Comparison of ENCODE assay signal across 26 mouse cellular contexts in genomic region chr11:46753662-46754061, GRCm38 (mm10). TPM values are rescaled to one million over a fixed set of nuclear protein-coding genes. Genes with fewer than 3 reads are reported as not detected.
DNase-seq lines count a peak whose midpoint lies in the region; ATAC-seq and TF ChIP-seq lines count a peak whose summit lies in the region.
"Had no signal": no experiment of that assay in that cellular context is flagged by ENCODE, and none has a peak within 500 bp of the region (broad histone marks: within the 10 kb centered on the region; RNA-seq: fewer than 3 reads in every experiment).

No protein-coding gene starts in this region.

- 25% methylated on average over 2 of the region's 2 CpGs for WGBS in lung, embryonic 14.5 days
- WGBS in thymus, adult 2 months, result 64% methylated on average over 2 of the region's 2 CpGs

- no peak overlapping the region for H3K27ac ChIP-seq in lung, embryonic 14.5 days (ENCODE audit: low read depth)
- H3K27ac ChIP-seq in thymus, adult 2 months (ENCODE audit: control insufficient read depth, insufficient read depth, low read length), result no peak overlapping the region
- H3K27ac ChIP-seq: embryonic facial prominence, embryonic 12.5 days; forebrain, embryonic 15.5 days; heart, embryonic 10.5 days; hindbrain, embryonic 14.5 days had no signal

- no peaks in the 10 kb centered on the region for H3K27me3 ChIP-seq in lung, embryonic 14.5 days (ENCODE audit: insufficient read depth, low read length)
- no peaks in the 10 kb centered on the region for H3K27me3 ChIP-seq in thymus, adult 2 months (ENCODE audit: control insufficient read depth, insufficient read depth, low read length)
- H3K27me3 ChIP-seq: embryonic facial prominence, embryonic 12.5 days; forebrain, embryonic 15.5 days had no signal

- peak; percentile 70; the same call in 1 of the 2 replicates for ATAC-seq in lung, embryonic 14.5 days (ENCODE audit: insufficient read depth)
- ATAC-seq: CD4-positive, CD25-positive, alpha-beta regulatory T cell, adult 4 months; forebrain, embryonic 15.5 days had no signal

- DNase-seq in embryo, embryonic 10 days (ENCODE audit: low spot score), result peak; percentile 5
- no peak for DNase-seq in embryo, embryonic 9.5 days (ENCODE audit: extremely low spot score)
- peak; percentile 28 for DNase-seq in lung, embryonic 14.5 days
- no peak for DNase-seq in lung, postnatal 14 days
- peak; percentile 28 for DNase-seq in lung, postnatal 10 days
- DNase-seq in lung, postnatal 25 days (ENCODE audit: low spot score), result no peak
- DNase-seq in heart, postnatal 25 days (ENCODE audit: low spot score), result no peak
- no peak for DNase-seq in thymus, adult 2 months
- DNase-seq: adrenal gland, adult 8-10 months; adrenal gland, postnatal 36 days; B cell, adult 2 months; cerebellum, adult 2 months; cerebellum, postnatal 10 days; gastrocnemius, postnatal 36 days; heart, adult 11 months; heart, postnatal 10 days had no signal

- H3K36me3 ChIP-seq in lung, embryonic 14.5 days (ENCODE audit: insufficient read depth), result no peaks in the 10 kb centered on the region
- no peaks in the 10 kb centered on the region for H3K36me3 ChIP-seq in thymus, adult 2 months (ENCODE audit: control insufficient read depth, insufficient read depth, low read length)
- H3K36me3 ChIP-seq: embryonic facial prominence, embryonic 12.5 days; forebrain, embryonic 15.5 days; G1E; heart, embryonic 10.5 days had no signal

- intact Hi-C loops in heart, postnatal 25 days (cut with DNase I), result no loop called here

- TF ChIP-seq CTCF in lung, embryonic 14.5 days (IDR thresholded peaks at IDR 0.05; ENCODE audit: low read depth), result no peak
- TF ChIP-seq CTCF in thymus, adult 2 months (IDR thresholded peaks at IDR 0.05; ENCODE audit: borderline replicate concordance, control insufficient read depth, extremely low read depth, insufficient read depth, low read length, poor library complexity), result no peak

- H3K9me3 ChIP-seq in lung, embryonic 14.5 days (ENCODE audit: low read depth, low read length), result no peaks in the 10 kb centered on the region
- H3K9me3 ChIP-seq: embryonic facial prominence, embryonic 12.5 days; forebrain, embryonic 15.5 days; G1E; heart, embryonic 10.5 days had no signal

- H3K9ac ChIP-seq in lung, embryonic 14.5 days, result no peak overlapping the region
- H3K9ac ChIP-seq: embryonic facial prominence, embryonic 12.5 days; forebrain, embryonic 15.5 days; hindbrain, embryonic 14.5 days had no signal

- no peak overlapping the region for H3K4me3 ChIP-seq in lung, embryonic 14.5 days (ENCODE audit: low read depth, low read length)
- H3K4me3 ChIP-seq in thymus, adult 2 months (ENCODE audit: control insufficient read depth, insufficient read depth, low read length), result no peak overlapping the region
- H3K4me3 ChIP-seq: embryonic facial prominence, embryonic 12.5 days; forebrain, embryonic 15.5 days; heart, embryonic 10.5 days had no signal

- no peaks in the 10 kb centered on the region for H3K4me1 ChIP-seq in lung, embryonic 14.5 days (ENCODE audit: insufficient read depth)
- H3K4me1 ChIP-seq in thymus, adult 2 months (replicated peaks; ENCODE audit: control insufficient read depth, insufficient read depth, low read length), result no peaks in the 10 kb centered on the region
- H3K4me1 ChIP-seq: embryonic facial prominence, embryonic 12.5 days; forebrain, embryonic 15.5 days had no signal

- no peak overlapping the region for H3K4me2 ChIP-seq in lung, embryonic 14.5 days
- H3K4me2 ChIP-seq: embryonic facial prominence, embryonic 12.5 days; forebrain, embryonic 15.5 days; hindbrain, embryonic 14.5 days had no signal

- no peak for TF ChIP-seq POLR2A in thymus, adult 2 months (IDR thresholded peaks at IDR 0.05; ENCODE audit: control insufficient read depth, extremely low read depth, insufficient read depth, low read length, poor library complexity)

RNA-seq across cellular contexts. Expression of gene Havcr1, which starts 18.8 kb away (rescaled TPM):
- 2.2 and 2.7 TPM in 2 replicates for polyA plus RNA-seq in lung, embryonic 14.5 days (2014; fragmentation: Nextera tagmentation; extraction: Ambion mirVana)
- total RNA-seq in heart, postnatal 25 days (2021), result not detected
- 1.1 and 1.3 TPM in 2 replicates for polyA plus RNA-seq in thymus, adult 2 months (2012; rRNA removed)
- total RNA-seq: adrenal gland, postnatal 36 days; G1E; gastrocnemius, postnatal 36 days; heart, postnatal 10 days; hematopoietic stem cell, adult 5-6 weeks had no signal
- polyA plus RNA-seq: cerebellum, adult 2 months; embryonic facial prominence, embryonic 12.5 days; forebrain, embryonic 11.5 days; forebrain, embryonic 15.5 days; G1E; heart, embryonic 10.5 days; heart, embryonic 14.5 days; hindbrain, embryonic 14.5 days had no signal

RNA-seq across cellular contexts. Expression of gene Timd2, which starts 46.8 kb away (rescaled TPM):
- polyA plus RNA-seq in lung, embryonic 14.5 days (2014; fragmentation: Nextera tagmentation; extraction: Ambion mirVana), result not detected in 2 replicates
- not detected for total RNA-seq in heart, postnatal 25 days (2021)
- 6.5 and 6.8 TPM in 2 replicates for polyA plus RNA-seq in thymus, adult 2 months (2012; rRNA removed)
- total RNA-seq: adrenal gland, adult 8-10 months; G1E; gastrocnemius, adult 8-10 months; gastrocnemius, postnatal 36 days; heart, postnatal 10 days; hematopoietic stem cell, adult 5-6 weeks had no signal
- polyA plus RNA-seq: cerebellum, adult 2 months; forebrain, embryonic 15.5 days; G1E; heart, embryonic 14.5 days; hindbrain, embryonic 14.5 days had no signal

RNA-seq across cellular contexts. Expression of gene Timd4, which starts 56.9 kb away (rescaled TPM):
- polyA plus RNA-seq in lung, embryonic 14.5 days (2014; fragmentation: Nextera tagmentation; extraction: Ambion mirVana), result 0.13 and 0.16 TPM in 2 replicates
- total RNA-seq in heart, postnatal 25 days (2021), result 1 to 10 TPM; 1.5 to 1.6 TPM
- polyA plus RNA-seq in thymus, adult 2 months (2012; rRNA removed), result 5.5 and 6.7 TPM in 2 replicates
- total RNA-seq: G1E; hematopoietic stem cell, adult 5-6 weeks had no signal
- polyA plus RNA-seq: CD4-positive, CD25-positive, alpha-beta regulatory T cell, adult 4 months; cerebellum, adult 2 months; forebrain, embryonic 11.5 days; forebrain, embryonic 15.5 days; G1E had no signal

Comparison
In these comparisons a context has a peak if more than half of its experiments do, and no peak if none do; other contexts are left out.
1. DNase-seq: peak in embryo, embryonic 10 days (single experiment), lung, embryonic 14.5 days (single experiment) and lung, postnatal 10 days (single experiment); none in embryo, embryonic 9.5 days (single experiment), lung, postnatal 14 days (single experiment), lung, postnatal 25 days (single experiment), heart, postnatal 25 days (single experiment) and thymus, adult 2 months (single experiment).